Mouse (Mus musculus) embryo, embryonic 10.5 days (tissue): ENCODE data around the gene Cpsf2.
A peak's percentile ranks its signal among the peaks of the same experiment; 100 is the strongest.

ENCODE experiments used
- DNase-seq: peaks from one replicate; pipeline ENCODE4 v3.0.0-alpha.2; 2015; ENCODE audit warnings: low spot score

The Cpsf2 gene

DNA sequence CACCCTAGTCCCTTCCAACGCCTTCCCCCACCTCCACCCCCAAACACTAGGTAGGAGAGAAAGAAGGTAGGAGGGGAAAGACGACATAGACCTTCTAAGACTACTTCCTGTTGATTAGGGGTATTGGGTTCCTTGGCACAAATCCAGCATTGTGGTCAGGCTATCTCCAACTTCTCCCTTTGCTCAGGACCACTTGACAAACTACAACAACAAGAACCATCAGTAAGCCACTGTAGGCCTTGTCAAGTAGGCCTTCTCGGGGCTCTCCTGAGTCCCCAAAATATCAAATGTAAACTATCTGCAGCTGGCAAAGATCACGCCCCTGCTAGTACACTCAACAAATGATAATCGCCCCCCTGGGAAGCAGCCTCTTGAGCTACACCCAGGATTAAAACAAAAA, 4.5 kb downstream of the Cpsf2 start:
- no peak for DNase-seq

DNA sequence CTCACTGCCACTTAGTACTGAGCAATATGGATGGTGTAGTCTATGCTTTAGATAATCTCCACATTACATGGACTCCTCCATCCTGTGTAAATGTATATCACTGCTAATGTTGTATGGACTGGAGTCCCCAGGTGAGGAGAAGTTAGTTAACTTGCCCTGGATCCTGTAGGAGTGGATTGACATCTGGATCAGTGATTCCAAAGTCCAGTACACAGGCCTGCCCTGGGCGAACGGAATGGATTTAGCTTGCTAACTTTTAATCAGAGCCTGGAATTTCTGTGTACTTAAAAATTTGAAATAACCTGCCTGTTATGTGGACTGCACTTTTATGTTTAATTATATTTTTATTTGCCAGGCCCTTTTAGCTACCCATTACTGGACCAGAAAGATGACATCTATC, 5.8 kb downstream of the Cpsf2 start:
- no peak for DNase-seq

DNA sequence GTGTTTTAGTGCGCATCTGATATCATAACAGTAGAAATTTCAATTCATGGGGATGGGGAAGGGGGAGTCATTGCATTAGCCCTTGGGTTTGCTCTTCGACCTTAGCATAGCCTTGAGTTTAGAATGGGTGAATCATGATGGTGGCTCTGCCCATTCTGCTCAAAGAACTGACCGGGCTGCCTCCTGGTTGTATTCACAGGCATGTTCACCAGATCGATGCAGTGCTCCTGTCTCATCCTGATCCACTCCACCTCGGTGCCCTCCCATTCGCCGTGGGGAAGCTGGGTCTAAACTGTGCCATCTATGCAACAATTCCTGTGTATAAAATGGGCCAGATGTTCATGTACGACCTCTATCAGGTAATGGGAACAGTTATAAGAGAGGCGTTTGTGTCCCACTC, 7.2 kb downstream of the Cpsf2 start:
- DNase-seq: no peak

DNA sequence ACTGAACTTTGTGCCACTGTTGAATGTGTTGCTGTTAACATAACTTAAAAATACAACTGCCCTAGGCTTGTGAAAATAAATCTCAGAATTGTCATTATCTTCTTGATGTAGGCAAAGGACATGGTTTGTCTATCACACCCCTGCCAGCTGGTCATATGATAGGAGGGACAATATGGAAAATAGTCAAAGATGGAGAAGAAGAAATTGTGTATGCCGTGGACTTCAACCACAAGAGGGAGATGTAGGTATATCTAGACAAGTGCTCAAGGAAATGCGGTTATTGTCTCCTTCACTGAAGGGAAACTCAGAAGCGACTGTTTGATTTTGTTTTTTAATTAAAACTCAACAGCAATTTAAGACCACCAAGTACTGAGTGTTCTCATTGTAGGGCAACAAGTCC, 9.3 kb downstream of the Cpsf2 start:
- peak; percentile 32 for DNase-seq

DNA sequence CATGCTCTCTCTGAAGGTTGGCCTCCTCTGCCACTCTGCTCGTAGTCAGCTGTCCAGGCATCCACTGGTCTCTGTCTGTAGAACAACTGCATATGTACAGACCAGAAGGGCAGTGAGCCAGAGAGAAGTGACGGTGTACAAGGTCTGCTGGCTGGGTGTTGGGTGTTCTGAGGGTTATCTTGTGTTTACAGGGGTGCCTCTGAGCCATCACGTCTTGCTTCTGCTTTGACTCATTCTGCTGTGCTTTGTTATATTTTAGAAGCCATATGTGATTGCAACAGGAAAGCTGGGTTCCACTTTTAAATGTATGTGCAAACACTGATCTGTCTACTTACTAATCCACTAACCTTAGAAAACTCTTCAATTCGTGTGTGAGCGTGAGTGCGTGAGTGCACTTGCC, 11.9 kb downstream of the Cpsf2 start:
- DNase-seq: no peak

DNA sequence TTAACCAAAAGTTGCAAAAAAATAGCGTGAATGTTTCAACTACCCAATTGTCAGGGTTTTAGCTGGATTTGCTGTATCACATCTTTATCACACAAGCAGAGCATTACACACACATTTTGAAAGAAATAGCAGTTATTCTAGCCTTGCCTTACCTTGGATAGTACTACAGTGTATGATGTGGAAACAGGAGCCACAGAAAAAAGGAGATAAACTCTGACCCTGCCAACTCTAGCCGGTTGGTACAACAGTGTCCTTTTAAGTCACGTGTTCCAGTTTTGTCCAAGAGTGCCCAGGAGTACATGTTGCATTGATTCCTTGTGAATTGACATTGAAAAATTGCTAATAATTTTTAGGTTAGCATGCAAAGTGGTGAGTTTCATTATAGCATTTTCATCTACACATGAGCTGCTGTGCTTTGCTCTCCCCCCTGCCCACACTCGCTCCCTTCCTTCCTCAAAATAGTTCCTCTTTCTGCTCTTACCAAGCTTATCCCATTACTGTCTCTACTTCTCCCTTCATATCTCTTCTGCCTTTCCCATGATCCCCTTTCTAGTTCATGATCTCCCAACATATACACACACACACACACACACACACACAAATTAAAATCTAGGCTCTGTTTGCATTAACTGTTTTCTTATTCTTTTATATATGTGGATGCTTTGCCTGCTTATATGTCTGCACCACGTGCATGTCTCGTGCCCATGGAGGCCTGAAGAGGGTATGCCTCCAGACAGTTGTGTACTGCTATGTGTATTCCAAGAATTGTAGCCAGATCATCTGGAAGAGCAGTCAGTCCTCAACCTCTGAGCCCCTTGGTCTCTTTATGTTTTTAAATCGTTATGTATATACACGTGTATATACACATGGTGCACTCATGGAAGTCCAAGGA, 19.0 kb downstream of the Cpsf2 start:
- no peak for DNase-seq

DNA sequence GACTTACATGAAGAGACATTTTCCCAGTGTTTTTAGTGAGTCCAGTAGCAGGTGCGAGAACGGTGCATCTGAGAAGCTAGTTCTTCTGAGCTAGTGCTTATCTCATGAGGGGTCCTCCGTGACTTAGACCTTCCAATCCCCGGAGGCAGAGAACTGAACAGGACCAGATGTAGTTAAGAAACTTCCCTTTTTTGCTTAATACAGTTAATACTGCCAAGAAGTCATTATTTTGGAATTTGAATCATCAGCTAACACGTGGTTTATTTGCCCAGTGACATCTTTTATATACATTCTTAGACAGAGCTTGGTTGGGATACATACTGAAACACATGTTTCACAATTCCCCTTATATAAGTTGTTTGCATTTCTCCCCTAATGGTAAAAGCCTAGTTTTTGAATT, 23.1 kb downstream of the Cpsf2 start:
- DNase-seq: no peak

DNA sequence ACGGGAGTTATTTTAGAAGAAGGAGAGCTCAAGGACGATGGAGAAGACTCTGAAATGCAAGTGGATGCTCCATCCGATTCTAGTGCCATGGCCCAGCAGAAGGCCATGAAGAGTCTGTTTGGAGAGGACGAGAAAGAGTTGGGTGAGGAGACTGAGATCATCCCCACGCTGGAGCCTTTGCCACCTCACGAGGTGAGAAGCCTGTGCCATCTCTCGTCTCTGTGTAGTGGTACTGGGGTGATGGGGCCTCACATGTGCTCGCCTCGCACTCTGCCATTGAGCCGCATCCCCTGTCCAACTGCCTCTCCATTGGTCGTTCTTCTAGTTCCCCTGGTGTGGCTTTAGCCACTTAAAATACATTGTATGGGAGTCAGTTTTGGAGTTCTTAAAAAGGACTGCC, 25.0 kb downstream of the Cpsf2 start:
- no peak for DNase-seq

DNA sequence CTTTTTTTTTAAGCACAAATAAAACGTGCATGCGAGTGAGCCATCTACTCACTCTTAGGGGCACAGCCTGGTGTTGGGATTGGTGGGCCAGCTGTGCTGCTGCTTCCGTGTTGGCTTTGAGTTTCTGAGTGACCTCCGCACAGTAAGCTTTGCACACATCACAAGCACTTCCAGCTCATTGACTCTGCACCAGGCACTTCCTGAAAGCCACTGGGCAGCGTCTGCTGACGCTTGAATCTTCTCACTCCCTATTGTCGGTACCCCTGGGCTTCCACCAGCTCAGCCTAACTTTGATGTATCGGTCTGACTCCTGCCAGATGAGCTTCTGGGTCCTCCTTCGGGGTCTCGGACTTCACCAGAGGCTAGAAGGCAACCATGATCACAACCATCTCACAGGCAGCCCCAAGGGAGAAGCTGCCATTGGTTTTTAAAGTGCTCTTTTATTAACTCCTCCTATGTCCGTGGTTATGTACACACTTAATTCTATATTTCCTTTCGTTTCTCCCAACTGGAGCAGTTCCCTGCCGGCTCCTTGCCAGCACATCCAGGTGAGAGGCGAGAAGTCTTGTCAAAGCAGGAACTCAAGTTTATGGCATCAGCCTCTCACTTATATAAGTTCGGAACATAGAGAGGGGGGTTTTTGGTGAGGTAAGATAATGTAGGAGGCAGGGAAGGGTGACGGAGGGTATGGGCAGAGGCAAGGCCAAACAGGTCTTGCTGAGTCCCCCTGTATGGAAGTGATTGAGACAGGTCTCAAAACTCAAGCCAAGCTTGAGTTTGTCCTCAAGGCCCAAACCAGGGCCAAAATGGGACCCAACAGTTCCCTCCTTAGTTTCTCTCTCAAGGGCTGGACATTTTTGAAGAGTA, 32.6 kb downstream of the Cpsf2 start:
- DNase-seq: no peak

DNA sequence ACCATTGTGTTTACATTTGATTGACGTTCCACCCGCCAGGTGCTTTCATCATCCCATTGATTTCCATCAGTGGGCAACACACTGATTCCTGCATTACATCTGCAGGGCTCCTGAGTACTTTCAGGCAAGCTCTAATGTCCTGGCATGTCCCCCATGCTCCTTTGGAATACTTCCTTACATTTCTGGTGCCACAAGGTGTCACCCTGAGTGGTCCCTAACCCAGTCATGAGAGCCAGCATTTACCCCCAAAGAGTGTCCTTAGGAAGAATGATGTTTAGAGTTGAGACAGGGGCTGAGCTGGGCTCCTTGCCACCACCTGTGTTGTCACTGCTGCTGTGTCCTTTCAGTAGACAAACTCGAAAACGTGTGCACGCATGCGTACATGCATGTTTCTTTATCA, 33.8 kb downstream of the Cpsf2 start:
- DNase-seq: no peak

DNA sequence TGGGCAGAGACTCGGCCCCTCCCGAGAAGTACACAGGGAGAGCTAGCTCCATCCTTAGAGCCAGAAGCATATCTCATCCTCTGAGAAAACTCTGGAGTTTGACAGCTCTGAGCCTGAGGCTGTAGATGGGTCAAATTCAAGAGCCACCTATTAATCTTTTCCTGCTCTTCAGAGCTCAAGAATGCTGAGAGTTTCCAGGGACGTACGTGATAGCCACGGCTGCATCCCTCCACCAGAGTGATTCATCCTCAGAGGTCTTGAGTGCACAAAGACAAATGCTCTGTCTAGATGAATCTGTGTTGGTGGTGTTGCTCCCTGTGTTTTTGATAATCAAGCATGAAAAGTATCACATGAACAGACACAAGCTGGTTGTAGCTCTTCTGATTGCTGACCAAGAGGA, 38.6 kb downstream of the Cpsf2 start:
- DNase-seq: no peak

DNA sequence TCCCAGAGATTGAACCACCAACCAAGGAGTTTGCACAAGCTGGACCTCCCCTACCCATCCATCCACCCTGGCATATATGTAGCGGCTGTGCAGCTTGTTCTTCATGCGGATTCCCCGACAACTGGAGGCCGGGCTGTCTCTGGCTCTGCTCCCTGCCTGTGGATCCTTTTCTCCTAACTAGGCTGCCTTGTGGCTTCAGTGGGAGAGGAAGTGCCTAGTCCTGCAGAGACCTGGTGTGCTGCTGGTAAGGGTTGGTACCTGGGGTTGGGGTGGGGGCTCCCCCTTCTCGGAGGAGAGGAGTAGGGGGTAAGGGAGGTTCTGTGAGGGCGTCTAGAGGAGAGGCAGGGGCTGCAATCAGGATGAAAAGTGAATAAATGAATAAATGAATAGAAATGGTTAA, 39.3 kb downstream of the Cpsf2 start:
- DNase-seq: no peak

DNA sequence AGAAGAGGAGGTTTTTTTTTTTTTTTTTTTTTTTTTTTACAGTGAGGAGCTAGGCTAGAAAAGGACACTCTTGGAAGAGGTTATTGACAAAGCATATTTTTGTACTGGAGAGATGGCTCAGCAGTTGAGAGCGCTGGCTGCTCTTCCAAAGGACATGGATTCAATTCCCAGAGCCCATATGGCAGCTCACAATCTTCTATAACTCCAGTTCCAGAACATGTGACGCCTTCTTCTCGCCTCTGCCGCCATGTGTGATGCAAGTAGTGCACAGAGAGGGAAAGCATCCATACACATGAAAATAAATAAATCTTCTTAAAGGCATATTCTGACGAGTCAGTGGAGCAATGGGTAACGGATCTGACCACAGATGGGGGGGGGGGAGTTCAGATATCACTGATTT, 46.1 kb downstream of the Cpsf2 start:
- DNase-seq: no peak

DNA sequence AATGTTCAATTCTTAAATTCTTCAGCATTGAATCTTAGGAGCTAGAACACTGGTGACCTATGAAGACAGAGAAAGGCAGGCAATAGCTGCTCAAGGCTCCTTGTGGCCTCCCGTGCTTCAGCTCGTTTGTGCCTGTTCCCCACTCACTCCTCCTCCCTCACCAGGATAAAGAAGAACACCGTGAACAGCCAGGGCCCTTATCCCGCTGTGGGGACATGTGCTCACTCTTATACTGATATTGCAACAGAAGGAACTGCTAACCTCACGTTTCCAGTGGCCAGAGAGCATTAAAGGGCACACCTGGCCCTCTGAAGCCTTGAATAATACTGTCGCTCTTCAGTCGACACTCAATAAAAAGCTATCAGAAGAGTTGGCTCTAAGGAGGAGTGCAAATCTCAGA, 53.4 kb downstream of the Cpsf2 start:
- no peak for DNase-seq

DNA sequence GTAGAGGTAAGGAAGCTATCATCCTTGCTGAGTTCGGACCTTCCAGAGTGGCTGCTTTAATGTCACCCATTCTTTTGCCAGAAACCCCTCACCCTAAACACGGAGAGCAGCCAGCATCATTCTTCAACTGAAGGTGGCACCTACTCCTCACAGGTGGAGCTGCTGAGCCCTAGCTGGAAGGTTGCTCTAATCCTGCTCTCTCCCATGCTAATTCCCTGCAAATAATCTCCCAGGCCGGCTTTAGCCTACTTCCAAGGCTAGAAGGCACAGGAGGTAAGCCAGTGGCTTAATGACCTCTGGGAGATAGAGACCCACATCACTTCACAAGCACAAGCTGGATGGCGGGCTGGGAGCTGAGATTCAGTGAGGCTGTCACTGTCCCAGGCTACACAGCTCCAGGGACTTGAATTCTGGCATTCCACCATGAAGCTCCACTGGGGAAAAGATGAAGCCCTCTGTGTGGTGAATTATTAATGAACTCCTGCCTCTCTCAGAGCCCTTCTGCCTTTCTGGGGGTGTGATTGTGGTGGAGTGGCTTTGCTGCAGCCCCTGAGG, 54.2 kb downstream of the Cpsf2 start:
- no peak for DNase-seq

DNA sequence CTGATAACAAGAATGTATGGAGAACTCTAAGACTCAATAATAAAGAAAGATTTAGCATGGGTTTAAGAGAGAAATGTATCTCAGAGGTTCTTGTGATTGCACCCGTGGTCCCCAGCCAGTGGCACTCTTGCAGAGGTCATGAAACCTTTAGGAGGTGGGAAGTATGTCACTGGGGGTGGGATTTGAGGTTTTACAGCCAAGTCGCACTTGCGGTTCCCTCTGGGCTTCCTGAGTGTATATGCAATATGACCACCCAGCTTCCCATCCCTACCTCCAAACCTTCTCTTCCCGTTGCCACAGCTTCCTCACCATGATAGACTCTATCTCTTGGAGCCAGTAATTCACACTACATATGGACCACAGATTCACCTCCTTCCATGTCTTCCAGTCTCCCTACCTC, 59.1 kb downstream of the Cpsf2 start:
- no peak for DNase-seq

DNA sequence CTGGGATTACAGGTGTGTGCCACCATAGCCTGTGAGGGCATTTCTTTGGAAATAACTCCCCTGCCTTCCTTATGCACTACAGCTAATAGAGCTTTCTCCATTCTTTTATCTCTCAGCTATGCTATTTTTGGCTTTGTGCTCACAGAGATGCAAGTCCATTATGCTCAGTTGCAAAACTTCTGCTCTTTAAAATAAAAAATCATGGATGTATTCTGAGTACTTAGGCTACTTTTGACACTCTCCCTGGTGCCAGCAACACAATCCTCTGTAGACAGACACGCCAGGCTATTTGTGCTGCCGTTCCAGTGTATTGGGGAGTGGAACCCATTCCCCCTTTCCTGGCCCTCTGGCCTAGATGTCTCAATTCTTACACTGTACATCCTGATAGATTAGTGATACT, 64.1 kb downstream of the Cpsf2 start:
- no peak for DNase-seq

DNA sequence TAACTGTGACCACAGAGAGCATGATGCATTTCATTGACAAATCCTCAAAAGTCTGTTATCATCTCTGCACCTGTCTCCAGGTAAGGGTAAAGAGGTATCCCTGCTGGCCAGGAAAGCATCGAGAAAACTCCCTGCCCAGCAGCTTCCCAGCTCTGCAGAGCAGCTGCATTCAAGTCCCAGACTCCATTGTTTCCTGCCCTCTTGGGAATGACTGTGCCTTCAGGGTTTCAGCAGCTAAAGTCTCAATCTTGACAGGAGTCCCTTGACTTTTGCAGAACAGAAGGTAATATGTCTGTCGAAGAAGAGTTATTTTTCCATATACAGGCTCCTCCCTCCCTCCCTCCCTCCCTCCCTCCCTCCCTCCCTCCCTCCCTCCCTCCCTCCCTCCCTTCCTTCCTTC, 65.9 kb downstream of the Cpsf2 start:
- no peak for DNase-seq

DNA sequence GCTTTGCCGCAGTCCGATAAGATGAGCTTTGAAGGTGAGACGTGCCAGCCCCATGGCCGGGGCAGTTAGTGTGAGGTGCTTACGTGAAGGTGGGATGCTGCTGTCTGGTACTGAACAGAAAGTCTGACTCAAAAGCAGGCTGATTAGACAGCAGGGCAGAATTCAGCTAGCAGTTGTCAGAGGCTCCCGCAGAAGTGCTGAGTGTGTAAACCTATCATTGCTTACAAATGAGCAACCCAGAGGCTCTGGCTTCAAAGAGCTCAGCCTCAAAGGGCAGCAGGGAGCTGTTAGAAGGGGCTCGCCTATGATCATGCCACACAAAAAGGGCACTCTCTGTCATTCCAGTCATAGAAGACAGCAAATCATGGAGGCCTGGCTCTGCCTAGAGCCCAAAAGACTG, 66.5 kb downstream of the Cpsf2 start:
- DNase-seq: no peak

DNA sequence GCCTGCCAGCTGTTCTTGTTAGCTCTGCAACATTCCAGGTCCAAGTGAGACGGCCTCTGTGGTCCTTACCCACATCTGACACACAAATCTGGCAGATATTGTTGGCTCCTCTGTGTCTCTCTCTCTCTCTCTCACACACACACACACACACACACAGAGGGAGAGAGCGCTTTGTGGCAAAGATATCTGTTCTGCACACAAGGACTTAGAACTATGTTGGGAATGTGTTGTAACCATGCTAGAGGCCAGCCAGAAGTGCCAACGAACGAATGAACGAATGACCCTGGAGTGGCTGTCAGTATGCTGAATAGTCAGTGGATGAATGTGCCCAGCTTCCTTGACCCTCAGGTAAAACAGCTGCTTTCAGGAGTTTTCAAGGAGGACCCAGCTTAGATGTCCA, 68.1 kb downstream of the Cpsf2 start:
- DNase-seq: no peak

DNA sequence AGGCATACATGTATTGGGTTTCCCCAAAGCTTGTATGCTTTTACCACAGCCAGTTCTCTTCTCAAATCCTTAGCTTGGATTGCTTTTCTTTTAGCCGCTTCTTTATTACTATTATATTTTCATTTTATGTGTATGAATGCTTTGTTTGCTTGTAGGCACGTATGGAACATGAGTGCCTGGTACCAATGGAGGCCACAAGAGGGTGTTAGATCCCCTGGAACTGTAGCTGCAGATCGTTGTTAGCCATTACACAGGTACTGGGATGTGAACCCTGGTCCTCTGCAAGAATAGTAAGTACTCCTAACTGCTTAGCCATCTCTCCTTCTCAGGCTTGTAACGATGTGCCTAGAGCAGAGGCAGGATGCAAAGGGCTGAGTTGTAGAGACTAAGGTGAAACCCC, 78.4 kb downstream of the Cpsf2 start:
- DNase-seq: no peak

DNA sequence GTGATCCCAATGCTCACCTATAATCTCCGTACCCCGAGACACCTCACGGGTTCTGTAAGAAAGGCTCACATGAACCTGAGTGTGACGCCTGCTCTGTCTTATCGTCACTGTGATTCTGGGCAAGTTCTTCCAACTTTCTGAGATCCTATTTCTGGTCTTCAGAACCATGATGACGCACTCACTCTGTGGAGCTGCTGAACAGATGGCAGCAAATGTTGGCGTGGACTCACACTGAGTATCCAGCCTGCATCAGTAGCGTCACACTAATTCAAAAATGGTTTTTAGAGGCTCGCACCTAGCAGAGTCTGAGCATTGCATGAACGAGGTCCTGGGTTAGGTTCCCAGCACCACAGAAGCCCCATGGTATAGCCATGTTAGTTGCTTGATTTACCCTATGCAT, 80.0 kb downstream of the Cpsf2 start:
- DNase-seq: no peak
